Mouse (Mus musculus) liver, embryonic 13.5 days (tissue): Measurements from ENCODE around the gene Sorcs3. TPM values are rescaled to one million over a fixed set of nuclear protein-coding genes. Genes with fewer than 3 reads are reported as not detected.

Experiments
- ATAC-seq: fragments of 200-750 bp; cut with Nextera tagmentation; 2 replicates; pipeline ENCODE4 v1.8.0; 2017; ENCODE audit warnings: low read depth, mild to moderate bottlenecking, moderate number of reproducible peaks, moderate library complexity
- DNase-seq: peaks from one replicate; pipeline ENCODE4 v3.0.0; 2022
- H3K27ac ChIP-seq: fragments of 300-500 bp; sonication (generic); 2 replicates; pipeline ENCODE4 v1.5.1; 2015; ENCODE audit warnings: moderate library complexity, mild to moderate bottlenecking, inconsistent platforms
- H3K27me3 ChIP-seq: fragments of 300-500 bp; sonication (generic); 2 replicates; pipeline ENCODE4 v1.6.1; 2015; ENCODE audit warnings: mild to moderate bottlenecking, inconsistent platforms
- H3K36me3 ChIP-seq: fragments of 300-500 bp; sonication (generic); 2 replicates; pipeline ENCODE4 v1.6.1; 2015; ENCODE audit warnings: mild to moderate bottlenecking, inconsistent platforms
- H3K4me1 ChIP-seq: fragments of 300-500 bp; sonication (generic); replicated peaks from 2 replicates; pipeline ENCODE4 v1.6.1; 2015; ENCODE audit warnings: inconsistent platforms
- H3K4me2 ChIP-seq: fragments of 300-500 bp; sonication (generic); 2 replicates; pipeline ENCODE4 v1.6.1; 2015; ENCODE audit warnings: inconsistent platforms, mild to moderate bottlenecking, moderate library complexity
- H3K4me3 ChIP-seq: fragments of 300-500 bp; sonication (generic); replicated peaks from 2 replicates; pipeline ENCODE4 v1.5.1; 2015; ENCODE audit warnings: mild to moderate bottlenecking, inconsistent platforms
- H3K9ac ChIP-seq: fragments of 300-500 bp; sonication (generic); 2 replicates; pipeline ENCODE4 v1.6.1; 2015; ENCODE audit warnings: mild to moderate bottlenecking, inconsistent platforms
- H3K9me3 ChIP-seq: fragments of 300-500 bp; sonication (generic); replicated peaks from 2 replicates; pipeline ENCODE4 v1.6.1; 2016; ENCODE audit warnings: inconsistent platforms
- WGBS: fragments of 180-500 bp; shearing (Covaris S2); methylation state at CpG from one replicate; pipeline ENCODE4 v1.1.7; 2015; ENCODE audit not compliant: insufficient replicate concordance; 5-methylcytosine and 5-hydroxymethylcytosine counted together
- polyA plus RNA-seq: library from polyadenylated mRNA; unstranded; fragments of >200 nt; fragmentation: Nextera tagmentation; extraction: Ambion mirVana; gene quantifications from 2 replicates; pipeline ENCODE4 v1.2.1, GENCODE M21; 2015

Gene Sorcs3
- polyA plus RNA-seq, 1 experiment from 2014 or later, result 0.13 TPM

GRCm38 (mm10) chr19:48333085-48333484, 127.3 kb downstream of the Sorcs3 start:
- no peak overlapping the region for H3K9ac ChIP-seq
- H3K36me3 ChIP-seq, result no peaks in the 10 kb centered on the region
- H3K27ac ChIP-seq, result no peak overlapping the region
- H3K4me3 ChIP-seq, result no peak overlapping the region
- no peaks in the 10 kb centered on the region for H3K27me3 ChIP-seq
- no peak overlapping the region for H3K4me2 ChIP-seq
- H3K9me3 ChIP-seq, result no peaks in the 10 kb centered on the region
- ATAC-seq (no peak), DNase-seq (no peak)
- no peaks in the 10 kb centered on the region for H3K4me1 ChIP-seq
- 45% methylated on average over 2 of the region's 2 CpGs for WGBS

- Histone ChIP-seq H3K27ac (no peak overlapping the region), H3K9ac (no peak overlapping the region), H3K27me3 (no peaks in the 10 kb centered on the region), H3K9me3 (0 out of 2 replicates have a peak, but pooled peaks cover 5% of the 10 kb centered on the region), H3K4me3 (no peak overlapping the region), H3K36me3 (no peaks in the 10 kb centered on the region), H3K4me1 (no peaks in the 10 kb centered on the region), H3K4me2 (no peak overlapping the region)
- no peak for ATAC-seq
- DNase-seq, result no peak
- WGBS, result 72% methylated on average over 6 of the region's 6 CpGs
Measured at GRCm38 (mm10) chr19:48337461-48337860, 131.6 kb downstream of the Sorcs3 start.

GRCm38 (mm10) chr19:48338098-48338497, 132.3 kb downstream of the Sorcs3 start:
- H3K9ac ChIP-seq, result no peak overlapping the region
- no peak overlapping the region for H3K4me2 ChIP-seq
- ATAC-seq (no peak), DNase-seq (no peak)
- H3K4me3 ChIP-seq, result no peak overlapping the region
- no peaks in the 10 kb centered on the region for H3K36me3 ChIP-seq
- H3K27ac ChIP-seq, result no peak overlapping the region
- 0 out of 2 replicates have a peak, but pooled peaks cover 5% of the 10 kb centered on the region for H3K9me3 ChIP-seq
- WGBS, result 69% methylated on average over 5 of the region's 5 CpGs
- no peaks in the 10 kb centered on the region for H3K27me3 ChIP-seq
- no peaks in the 10 kb centered on the region for H3K4me1 ChIP-seq

- DNase-seq, result no peak
- Histone ChIP-seq H3K4me3 (no peak overlapping the region), H3K27ac (no peak overlapping the region), H3K4me1 (no peaks in the 10 kb centered on the region), H3K36me3 (no peaks in the 10 kb centered on the region), H3K9ac (no peak overlapping the region), H3K9me3 (0 out of 2 replicates have a peak, but pooled peaks cover 5% of the 10 kb centered on the region), H3K4me2 (no peak overlapping the region), H3K27me3 (no peaks in the 10 kb centered on the region)
- ATAC-seq, result no peak
- 77% methylated on average over 4 of the region's 4 CpGs for WGBS
Measured at GRCm38 (mm10) chr19:48342770-48343169, 136.9 kb downstream of the Sorcs3 start.

- Histone ChIP-seq H3K27me3 (no peaks in the 10 kb centered on the region), H3K9ac (no peak overlapping the region), H3K9me3 (0 out of 2 replicates have a peak, but pooled peaks cover 5% of the 10 kb centered on the region), H3K4me3 (no peak overlapping the region), H3K4me1 (no peaks in the 10 kb centered on the region), H3K27ac (no peak overlapping the region), H3K4me2 (no peak overlapping the region), H3K36me3 (no peaks in the 10 kb centered on the region)
- 53% methylated on average over 7 of the region's 7 CpGs for WGBS
- ATAC-seq (no peak), DNase-seq (no peak)
Measured at GRCm38 (mm10) chr19:48343442-48343841, 137.6 kb downstream of the Sorcs3 start.

- Histone ChIP-seq H3K27ac (no peak overlapping the region), H3K9ac (no peak overlapping the region), H3K36me3 (no peaks in the 10 kb centered on the region), H3K9me3 (0 out of 2 replicates have a peak, but pooled peaks cover 3% of the 10 kb centered on the region), H3K4me3 (no peak overlapping the region), H3K4me2 (no peak overlapping the region), H3K4me1 (no peaks in the 10 kb centered on the region), H3K27me3 (no peaks in the 10 kb centered on the region)
- no peak for DNase-seq
- no peak for ATAC-seq
- 64% methylated on average over 5 of the region's 5 CpGs for WGBS
Measured at GRCm38 (mm10) chr19:48347116-48347515, 141.3 kb downstream of the Sorcs3 start.

- Histone ChIP-seq H3K9me3 (no peaks in the 10 kb centered on the region), H3K36me3 (no peaks in the 10 kb centered on the region), H3K9ac (no peak overlapping the region), H3K4me3 (no peak overlapping the region), H3K27ac (no peak overlapping the region), H3K27me3 (no peaks in the 10 kb centered on the region), H3K4me2 (no peak overlapping the region), H3K4me1 (no peaks in the 10 kb centered on the region)
- 46% methylated on average over 2 of the region's 2 CpGs for WGBS
- ATAC-seq (no peak), DNase-seq (no peak)
Measured at GRCm38 (mm10) chr19:48356806-48357205, 151.0 kb downstream of the Sorcs3 start.

GRCm38 (mm10) chr19:48362167-48362566, 156.3 kb downstream of the Sorcs3 start:
- Histone ChIP-seq H3K4me2 (no peak overlapping the region), H3K36me3 (no peaks in the 10 kb centered on the region), H3K4me1 (no peaks in the 10 kb centered on the region), H3K27me3 (no peaks in the 10 kb centered on the region), H3K27ac (no peak overlapping the region), H3K9me3 (no peaks in the 10 kb centered on the region), H3K4me3 (no peak overlapping the region), H3K9ac (no peak overlapping the region)
- WGBS, result 74% methylated on average over 2 of the region's 2 CpGs
- ATAC-seq (no peak), DNase-seq (no peak)

- DNase-seq (no peak), ATAC-seq (no peak)
- Histone ChIP-seq H3K4me1 (no peaks in the 10 kb centered on the region), H3K27ac (no peak overlapping the region), H3K36me3 (no peaks in the 10 kb centered on the region), H3K27me3 (no peaks in the 10 kb centered on the region), H3K9me3 (no peaks in the 10 kb centered on the region), H3K4me3 (no peak overlapping the region), H3K4me2 (no peak overlapping the region), H3K9ac (no peak overlapping the region)
- 49% methylated on average over 10 of the region's 10 CpGs for WGBS
Measured at GRCm38 (mm10) chr19:48368056-48368455, 162.2 kb downstream of the Sorcs3 start.

- H3K4me3 ChIP-seq, result no peak overlapping the region
- H3K4me2 ChIP-seq, result no peak overlapping the region
- 50% methylated on average over 9 of the region's 9 CpGs for WGBS
- no peaks in the 10 kb centered on the region for H3K4me1 ChIP-seq
- DNase-seq, result no peak
- no peak overlapping the region for H3K9ac ChIP-seq
- ATAC-seq, result no peak
- H3K27ac ChIP-seq, result no peak overlapping the region
- no peaks in the 10 kb centered on the region for H3K9me3 ChIP-seq
- H3K36me3 ChIP-seq, result no peaks in the 10 kb centered on the region
- H3K27me3 ChIP-seq, result no peaks in the 10 kb centered on the region
Measured at GRCm38 (mm10) chr19:48371787-48372186, 166.0 kb downstream of the Sorcs3 start.

GRCm38 (mm10) chr19:48378006-48378540, 172.2 kb downstream of the Sorcs3 start:
- Histone ChIP-seq H3K9me3 (no peaks in the 10 kb centered on the region), H3K36me3 (no peaks in the 10 kb centered on the region), H3K9ac (no peak overlapping the region), H3K27me3 (no peaks in the 10 kb centered on the region), H3K4me2 (no peak overlapping the region), H3K4me3 (no peak overlapping the region), H3K4me1 (no peaks in the 10 kb centered on the region), H3K27ac (no peak overlapping the region)
- 73% methylated on average over 11 of the region's 11 CpGs for WGBS
- no peak for DNase-seq
- no peak for ATAC-seq

- H3K9me3 ChIP-seq, result no peaks in the 10 kb centered on the region
- H3K36me3 ChIP-seq, result no peaks in the 10 kb centered on the region
- no peak overlapping the region for H3K4me3 ChIP-seq
- H3K4me1 ChIP-seq, result no peaks in the 10 kb centered on the region
- no peak overlapping the region for H3K27ac ChIP-seq
- ATAC-seq, result no peak
- DNase-seq, result no peak
- no peaks in the 10 kb centered on the region for H3K27me3 ChIP-seq
- H3K9ac ChIP-seq, result no peak overlapping the region
- H3K4me2 ChIP-seq, result no peak overlapping the region
- 54% methylated on average over 1 of the region's 1 CpGs for WGBS
Measured at GRCm38 (mm10) chr19:48391551-48391950, 185.7 kb downstream of the Sorcs3 start.
